Mouse (Mus musculus): ENCODE data around the gene Arl8b. TPM values are rescaled to one million over a fixed set of nuclear protein-coding genes. Genes with fewer than 3 reads are reported as not detected.

The Arl8b gene
- total RNA-seq (2021): 100 to 1,000 TPM; 214 to 233 TPM
- long read RNA-seq, full-length matches to known transcripts: 269 of 299 reads
- long read RNA-seq, partial matches to known transcripts: 6 of 299 reads
- long read RNA-seq, other reads (novel, unspliced or antisense): 24 of 299 reads

DNA sequence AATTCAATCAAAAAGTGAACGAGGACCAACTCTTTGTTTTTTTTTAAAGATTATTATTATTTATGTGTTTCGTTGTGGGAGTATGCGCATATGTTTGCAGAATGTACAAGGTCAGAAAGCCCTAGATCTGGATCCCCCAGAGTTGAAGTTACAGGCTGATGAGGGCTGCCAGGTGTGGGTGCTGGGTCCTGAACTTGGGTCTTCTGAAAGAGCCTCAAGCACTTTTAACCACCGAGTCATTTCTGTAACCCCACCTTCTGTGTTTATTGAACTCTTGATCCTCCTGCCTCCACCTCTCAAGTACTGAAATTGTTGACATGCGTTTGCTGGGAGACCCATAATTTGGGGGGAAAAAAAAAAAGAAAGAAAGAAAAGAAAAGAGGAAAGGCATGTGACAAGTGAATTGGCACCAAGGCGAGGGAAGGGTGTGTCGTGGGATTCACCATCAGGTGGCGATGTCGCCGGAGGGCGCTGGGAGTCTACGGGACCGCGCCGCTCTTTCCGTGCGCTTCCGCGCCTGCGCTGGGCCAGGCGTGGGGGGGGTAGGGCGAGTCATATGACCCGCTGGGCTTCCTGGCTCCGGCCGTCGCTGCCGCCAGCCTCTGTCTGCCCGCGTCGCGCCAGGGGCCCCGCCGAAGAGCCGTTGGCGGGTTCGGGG, at the start of gene Arl8b:
Arl8b (plus strand) TSS at position 574 of the 658 bp plus-strand sequence.
- DNase-seq (ENCODE audit: low spot score in 2 of 2): peak; percentile 92 to 97

DNA sequence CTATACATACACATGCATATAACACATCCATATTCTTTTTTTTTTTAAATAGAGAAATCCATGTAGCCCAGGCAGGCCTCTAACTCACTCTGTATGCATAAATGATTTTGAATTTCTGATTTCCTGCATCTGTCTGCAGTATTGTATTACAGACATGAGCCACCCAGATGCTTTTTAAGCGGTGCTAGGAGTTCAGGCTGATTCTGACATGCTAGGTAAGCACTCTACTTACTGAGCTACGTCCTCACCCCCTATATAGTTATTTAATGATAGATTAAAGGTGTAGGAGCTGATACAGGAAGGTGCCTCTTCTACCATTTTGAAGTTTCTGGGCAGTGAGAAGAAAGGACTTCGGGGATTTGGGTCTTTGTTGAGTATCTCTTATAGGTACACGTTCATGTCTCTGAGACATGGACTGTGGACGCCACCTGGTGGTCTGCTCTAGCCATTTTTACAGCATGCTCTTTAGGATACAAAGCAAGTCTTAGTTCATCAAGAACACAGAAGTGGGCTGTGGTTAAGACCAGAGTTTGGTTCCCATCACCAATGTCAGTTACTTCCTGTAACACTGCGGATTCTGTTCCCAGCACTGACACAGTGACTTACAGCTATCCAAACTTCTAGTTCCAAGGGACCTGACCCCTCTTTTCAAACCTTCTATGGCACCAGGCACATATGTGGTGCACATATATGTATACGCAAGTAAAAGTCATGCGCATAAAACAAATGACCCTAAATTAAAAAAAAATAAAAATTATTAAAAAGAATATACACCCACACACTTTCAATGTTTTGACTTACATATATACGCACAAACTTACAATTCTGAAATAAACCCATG, 46.8 kb upstream of the Arl8b start:
- peak; percentile 69 to 90 for DNase-seq (ENCODE audit: low spot score in 2 of 2)

DNA sequence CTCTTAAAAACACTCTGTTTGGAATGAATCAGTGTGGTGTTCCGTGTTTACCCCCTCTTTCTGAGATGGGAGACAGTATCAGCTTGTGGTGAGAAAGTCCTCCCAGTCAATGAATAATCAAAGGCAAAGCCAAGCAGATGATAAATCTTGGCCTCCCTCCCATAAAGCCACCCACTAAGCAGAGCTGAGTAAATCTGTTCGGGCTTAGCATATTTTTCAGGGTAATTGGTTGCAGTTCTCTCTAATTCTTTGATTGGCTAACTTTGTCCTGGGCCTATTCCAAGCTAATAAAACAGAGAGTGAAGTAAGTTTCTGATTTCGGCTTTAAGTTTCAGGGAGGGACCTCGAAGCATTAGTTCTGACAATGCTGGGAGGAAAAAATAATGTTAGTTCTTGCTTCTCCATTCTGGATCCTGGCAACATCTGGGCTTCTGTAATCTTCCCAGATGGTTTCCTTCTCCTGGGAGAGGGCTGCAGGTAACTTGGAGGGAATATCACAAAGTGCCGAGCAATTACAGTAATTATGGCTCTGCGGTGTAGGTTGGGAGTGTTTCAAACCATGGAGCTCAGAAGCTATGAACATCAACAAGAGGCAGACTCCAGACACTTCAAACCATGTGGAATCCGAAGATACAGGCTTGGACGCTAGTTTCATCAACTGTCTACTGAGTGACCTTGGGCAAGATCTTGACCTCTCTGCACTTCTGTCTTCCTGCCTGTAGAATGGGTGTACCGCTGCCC, 44.3 kb upstream of the Arl8b start:
- peak; percentile 88 to 92 for DNase-seq (ENCODE audit: low spot score in 2 of 2)

DNA sequence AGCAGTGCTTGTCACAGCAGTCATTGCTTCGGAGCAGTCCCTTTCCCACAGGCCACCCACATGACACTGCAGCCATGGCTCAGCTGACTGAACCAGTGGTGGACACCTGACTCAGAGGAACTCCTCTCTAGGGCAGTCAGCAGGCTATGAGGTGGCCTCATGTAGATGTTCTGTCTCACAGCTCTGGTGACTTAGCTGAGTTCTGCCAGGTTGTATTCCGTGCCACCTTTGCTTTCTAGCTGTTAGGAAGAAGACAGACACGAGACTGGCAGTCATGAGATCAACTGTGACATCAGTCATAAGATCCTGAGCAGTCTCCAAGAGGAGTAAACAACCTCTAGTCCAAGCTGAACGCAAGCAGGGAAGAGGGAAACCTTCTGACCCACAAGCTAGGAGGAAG, 42.3 kb upstream of the Arl8b start:
- DNase-seq (ENCODE audit: low spot score in 2 of 2): no peak

DNA sequence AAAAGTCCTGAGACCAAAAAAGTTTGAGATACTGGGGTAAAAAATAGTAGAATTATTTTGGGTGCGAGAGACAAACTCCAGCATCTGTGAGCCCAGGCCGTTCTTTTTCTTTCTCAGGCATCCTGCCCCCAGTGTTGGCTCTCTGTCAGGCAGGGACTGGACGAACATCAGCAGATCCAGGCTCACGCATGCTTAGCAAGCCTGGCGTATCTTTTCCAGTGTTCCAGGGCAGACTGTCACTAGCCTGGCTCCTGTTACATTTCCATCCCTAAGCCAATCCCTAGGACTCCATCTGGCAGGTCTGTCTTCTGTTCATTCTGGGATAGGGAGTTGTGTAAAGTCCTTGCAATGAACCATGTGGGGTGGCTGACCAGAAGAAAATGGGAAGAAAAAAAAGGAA, 39.2 kb upstream of the Arl8b start:
- no peak for DNase-seq (ENCODE audit: low spot score in 2 of 2)

DNA sequence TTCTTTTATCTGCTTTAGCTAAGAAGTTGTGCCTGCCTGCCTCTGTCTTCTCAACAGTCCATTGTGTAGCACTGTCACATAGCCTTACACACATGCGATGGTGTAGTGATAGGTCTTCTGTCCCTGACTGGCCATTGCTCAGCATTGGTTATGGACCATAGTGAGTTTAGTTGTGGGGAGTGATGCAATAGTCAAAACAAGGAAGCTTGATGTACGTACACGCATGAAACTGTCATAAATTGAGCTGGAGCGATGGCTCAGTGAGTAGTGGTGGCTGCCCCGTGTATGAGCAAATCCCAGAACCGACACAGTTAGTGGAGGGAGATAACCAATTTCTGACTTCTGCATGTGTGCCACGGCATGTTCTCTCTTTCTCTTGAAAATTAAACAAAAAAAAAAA, 31.6 kb upstream of the Arl8b start:
- DNase-seq (ENCODE audit: low spot score in 2 of 2): no peak

DNA sequence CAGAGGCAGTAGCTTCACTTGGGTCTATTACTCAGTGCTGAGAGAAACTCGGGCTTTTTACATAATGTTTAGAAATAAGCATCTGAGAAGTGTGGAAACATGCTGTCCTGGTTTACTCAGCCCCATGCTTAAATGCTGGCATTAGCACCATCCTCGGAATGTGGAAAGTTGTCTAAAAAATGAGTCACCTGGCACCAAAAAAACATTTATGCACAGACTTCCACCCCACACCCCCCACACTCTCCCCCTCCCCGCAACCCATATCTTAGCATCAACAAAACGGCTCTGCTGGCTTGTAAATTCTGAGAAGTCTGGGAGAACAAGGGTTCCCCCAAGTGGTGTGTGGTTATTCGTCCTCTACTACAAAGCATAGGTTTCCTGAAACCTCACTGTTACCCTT, 30.5 kb upstream of the Arl8b start:
- DNase-seq (ENCODE audit: low spot score in 2 of 2): peak; percentile 23 to 37

DNA sequence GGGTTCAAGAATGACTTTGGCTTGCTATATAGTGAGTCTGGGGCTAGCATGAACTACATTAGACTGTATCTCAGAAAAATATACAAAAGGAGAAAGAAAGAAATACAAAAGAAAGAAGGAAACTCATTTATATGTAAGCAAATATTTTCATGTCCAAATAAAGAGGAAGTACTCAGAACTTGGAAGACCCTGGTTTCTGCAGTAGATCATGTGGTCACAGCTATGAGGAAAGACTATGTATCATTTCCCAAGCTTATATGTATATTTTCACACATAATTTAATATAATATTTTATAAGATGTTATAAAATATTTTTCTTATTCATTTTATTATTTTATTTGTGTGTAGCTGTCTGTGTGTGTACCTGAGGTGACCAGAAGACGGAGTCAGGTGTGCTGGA, 29.4 kb upstream of the Arl8b start:
- no peak for DNase-seq (ENCODE audit: low spot score in 2 of 2)

DNA sequence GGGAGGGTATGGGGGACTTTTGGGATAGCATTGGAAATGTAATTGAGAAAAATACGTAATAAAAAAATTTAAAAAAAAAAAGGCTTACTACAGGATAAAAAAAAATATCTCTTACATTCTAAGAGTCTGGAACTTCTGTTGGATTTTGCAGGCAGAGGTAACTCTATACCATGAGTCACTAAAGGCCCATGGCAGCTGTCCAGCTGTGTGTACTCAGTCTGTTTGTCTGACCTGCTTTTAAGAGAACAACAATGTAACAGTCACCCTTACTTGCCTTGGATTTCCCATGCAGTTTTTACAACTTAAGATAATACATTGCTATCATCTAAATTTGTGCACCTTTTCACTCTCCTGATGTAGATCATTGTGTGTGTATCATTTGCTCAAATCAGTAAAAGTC, 28.5 kb upstream of the Arl8b start:
- no peak for DNase-seq (ENCODE audit: low spot score in 2 of 2)

DNA sequence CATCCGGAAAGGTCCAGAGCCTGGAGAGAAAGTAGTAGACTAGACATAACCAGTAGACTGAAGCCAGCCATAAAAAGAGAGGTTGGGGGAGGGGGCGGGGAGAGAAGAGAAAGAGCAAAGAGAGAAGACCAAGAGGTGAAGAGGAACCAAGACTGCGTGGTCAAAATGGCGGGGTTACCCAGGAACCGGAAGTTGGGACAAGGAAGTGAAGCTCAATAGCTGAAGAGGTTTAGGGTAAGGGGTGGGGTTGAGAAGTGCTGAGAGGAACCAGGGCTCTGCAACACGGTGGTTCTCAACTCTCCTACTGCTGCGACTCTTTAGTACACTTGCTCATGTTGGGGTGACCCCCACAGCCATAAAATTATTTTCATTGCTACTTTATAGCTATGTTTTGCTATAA, 27.0 kb upstream of the Arl8b start:
- DNase-seq (ENCODE audit: low spot score in 2 of 2): no peak

DNA sequence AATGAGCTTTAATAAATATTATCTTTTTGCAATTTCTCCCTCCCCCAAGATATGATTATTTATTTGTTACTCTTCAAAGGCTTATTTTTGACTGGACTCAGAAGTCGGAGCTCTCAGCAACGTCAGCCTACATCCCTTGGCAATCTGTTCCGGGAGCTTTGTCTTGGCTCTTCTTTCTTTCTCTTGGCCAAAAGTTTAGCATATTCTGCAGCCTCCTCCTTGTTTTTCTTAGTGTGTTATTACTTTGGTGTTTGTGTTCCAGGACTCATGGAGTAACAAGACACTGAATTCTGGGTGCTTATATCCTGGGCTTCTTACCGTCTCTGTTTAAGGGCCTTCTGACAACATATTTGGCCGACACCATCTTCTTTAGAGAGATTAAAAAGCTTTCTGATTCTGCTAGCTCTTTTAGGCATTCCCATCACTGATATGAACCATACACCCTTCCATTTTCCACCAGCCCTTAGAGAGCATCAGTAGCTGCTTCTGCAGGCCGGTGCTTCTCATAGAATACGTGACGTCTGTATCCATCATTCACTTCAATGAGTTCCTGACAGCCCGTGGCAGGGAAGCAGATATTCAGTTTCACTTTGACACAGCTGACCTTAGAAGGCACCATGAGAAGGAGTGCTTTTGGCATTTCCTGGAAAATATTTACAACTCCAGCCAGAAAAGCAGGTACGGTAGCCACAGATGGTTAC, 23.8 kb upstream of the Arl8b start:
- DNase-seq (ENCODE audit: low spot score in 2 of 2): peak in 1 of 2 experiments; percentile 11

DNA sequence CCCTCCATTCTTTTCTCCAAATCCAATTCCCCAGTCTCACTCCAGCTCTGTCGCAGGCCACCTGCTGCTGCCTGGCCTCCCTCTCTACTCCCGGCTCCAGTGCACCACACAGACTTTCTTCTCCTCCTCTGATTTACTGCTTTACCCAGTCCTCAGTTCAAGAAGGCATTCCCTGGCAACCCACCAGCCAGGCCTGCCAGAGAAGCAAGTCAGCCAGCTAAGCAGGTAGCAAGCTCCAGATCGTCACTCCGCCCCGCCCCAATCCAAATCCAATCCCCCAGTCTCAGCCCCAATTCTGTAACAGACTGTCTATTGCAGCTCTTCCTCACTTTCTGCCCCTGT, 23.2 kb upstream of the Arl8b start:
- DNase-seq (ENCODE audit: low spot score in 2 of 2): peak in 1 of 2 experiments; percentile 14

DNA sequence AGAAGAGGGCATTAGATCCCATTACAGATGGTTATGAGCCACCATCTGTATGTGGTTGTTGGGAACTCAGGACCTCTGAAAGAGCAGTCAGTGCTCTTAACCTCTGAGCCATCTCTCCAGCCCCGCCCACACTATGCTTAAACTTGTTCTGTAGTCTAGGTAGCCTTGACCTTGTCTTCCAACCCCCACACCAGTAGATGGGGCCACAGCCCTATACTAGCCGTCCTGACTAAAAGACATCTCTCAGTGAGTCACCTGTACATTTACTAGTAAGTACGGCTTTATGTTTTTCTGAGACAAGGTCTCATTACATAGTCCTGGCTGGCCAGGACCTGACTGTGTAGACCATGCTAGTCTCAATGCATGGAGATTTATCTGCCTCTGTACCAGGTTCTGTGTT, 12.0 kb upstream of the Arl8b start:
- no peak for DNase-seq (ENCODE audit: low spot score in 2 of 2)

DNA sequence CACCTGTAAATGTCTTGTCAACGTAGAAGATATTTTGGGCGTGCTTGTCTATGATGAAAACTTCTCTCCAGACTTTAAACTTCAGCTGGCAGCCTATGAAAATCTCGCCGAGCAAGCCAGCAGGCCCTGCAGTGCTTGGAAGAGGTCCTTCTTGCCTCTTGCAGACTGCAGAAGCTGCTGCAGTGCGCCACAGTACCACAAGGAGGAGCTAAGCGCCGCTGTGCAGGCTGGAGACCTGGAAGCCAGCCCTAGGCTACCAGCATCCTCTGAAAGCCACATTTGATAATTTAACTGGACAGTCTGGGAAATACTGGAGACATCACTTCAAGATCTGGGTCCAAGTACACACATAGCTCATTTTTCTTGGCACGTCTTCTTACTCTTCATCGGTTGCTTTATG, 10.0 kb upstream of the Arl8b start:
- peak; percentile 68 to 91 for DNase-seq (ENCODE audit: low spot score in 2 of 2)

DNA sequence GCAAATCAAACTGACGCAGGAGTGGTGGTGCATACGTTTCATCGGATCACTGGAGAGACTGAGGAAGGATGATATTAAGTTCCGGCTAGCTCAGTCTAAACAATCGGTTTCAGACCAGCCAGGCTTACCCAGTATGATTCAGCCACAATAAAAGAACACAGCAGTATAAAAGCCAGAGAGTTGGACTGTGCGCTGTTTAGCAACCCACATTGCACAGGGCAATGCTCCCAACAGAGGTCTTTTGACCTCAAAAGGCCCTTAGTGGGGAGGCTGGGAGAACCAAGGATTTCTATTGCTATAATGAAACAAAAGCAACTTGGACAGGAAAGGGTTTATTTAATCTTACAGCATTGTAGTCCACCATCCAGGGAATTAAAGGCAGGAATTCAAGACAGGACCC, 9.4 kb upstream of the Arl8b start:
- DNase-seq (ENCODE audit: low spot score in 2 of 2): no peak

DNA sequence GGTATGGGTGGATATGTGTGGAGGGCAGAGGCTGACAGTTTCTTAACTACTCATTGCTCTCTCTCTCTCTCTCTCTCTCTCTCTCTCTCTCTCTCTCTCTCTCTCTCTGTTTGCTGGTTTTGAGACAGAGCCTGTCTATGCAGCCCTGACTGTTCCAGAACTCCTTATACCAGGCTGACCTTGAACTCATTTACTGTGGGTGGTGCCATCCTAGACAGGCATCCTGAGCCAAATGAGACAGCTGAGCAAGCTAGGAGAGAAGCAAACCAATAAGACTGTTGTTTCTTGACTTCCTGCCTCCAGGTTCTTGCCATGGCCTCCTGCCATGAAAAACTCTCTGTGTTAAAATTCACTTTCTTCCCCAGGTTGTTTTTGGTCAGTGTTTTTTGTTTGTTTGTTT, 6.6 kb upstream of the Arl8b start:
- DNase-seq (ENCODE audit: low spot score in 2 of 2): no peak

DNA sequence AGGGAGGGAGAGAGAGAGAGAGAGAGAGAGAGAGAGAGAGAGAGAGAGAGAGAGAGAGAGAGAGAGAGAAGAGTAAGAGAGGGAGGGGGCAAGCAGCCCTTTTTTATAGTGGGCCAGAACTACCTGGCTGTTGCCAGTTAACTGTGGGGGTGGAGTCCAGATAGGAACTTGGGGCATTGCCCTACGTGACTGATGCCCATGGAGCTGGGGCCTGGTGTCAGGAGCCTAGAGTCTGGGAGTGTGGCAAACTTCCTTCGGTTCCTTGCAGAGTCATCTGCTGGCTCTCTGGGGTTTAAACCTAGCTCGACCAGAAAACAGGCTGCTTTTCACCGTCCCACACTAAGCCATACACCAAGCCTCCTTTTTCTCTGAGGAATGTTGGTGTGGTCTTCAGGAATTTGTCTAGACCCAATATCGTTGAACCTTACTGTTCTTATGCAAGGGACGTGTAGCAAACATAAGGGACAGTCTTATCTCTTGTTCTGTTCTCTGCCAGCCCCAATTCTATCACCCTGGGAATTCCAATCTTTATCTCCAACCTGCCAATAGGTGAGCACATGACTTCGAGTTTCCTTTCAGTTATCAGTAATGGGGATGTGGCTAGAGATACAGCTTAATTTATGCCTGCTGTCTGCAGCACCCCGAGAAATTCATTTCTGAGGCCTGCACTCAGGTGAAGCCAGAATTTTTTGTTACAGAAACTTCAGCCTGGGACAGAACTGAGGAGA, 5.2 kb upstream of the Arl8b start:
- no peak for DNase-seq (ENCODE audit: low spot score in 2 of 2)

DNA sequence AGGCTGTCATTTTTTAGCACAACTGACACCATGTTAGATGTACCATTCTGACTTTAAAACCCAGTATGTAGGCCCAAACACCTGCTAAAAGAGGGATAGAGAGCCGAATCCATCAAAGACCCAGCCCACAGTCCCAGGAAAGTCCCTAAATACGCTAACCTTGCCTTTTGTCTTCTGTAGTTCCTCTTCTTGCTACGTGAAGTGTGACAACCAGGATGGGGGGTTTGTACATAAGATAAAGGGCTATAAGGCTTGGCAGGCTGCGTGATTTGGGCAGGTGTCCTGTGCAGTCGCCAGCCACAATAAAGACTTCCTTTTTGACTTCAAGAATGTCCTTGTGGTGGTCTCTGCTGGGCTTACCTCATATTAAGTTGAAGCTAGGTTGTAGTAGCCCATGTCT, 4.5 kb upstream of the Arl8b start:
- no peak for DNase-seq (ENCODE audit: low spot score in 2 of 2)

DNA sequence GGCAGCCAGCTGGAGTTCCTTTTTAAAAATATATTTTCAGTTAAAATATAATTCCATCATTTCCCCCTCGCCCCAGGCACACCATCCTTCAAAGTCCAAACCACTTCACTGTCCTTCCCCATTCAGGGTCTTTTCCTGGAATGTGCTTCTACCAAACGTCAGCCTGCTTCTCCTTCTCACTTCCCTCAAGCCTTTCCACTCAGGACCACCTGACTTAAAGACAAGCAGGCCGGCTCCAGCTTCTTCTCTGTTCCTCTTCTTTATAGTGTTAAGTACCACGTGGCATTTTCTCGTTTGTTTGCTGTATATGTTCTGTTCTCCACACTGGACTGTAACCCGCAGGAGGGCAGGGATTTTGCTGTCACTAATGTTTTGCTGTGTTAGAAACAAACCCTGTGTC, 1.0 kb upstream of the Arl8b start:
- no peak for DNase-seq (ENCODE audit: low spot score in 2 of 2)

DNA sequence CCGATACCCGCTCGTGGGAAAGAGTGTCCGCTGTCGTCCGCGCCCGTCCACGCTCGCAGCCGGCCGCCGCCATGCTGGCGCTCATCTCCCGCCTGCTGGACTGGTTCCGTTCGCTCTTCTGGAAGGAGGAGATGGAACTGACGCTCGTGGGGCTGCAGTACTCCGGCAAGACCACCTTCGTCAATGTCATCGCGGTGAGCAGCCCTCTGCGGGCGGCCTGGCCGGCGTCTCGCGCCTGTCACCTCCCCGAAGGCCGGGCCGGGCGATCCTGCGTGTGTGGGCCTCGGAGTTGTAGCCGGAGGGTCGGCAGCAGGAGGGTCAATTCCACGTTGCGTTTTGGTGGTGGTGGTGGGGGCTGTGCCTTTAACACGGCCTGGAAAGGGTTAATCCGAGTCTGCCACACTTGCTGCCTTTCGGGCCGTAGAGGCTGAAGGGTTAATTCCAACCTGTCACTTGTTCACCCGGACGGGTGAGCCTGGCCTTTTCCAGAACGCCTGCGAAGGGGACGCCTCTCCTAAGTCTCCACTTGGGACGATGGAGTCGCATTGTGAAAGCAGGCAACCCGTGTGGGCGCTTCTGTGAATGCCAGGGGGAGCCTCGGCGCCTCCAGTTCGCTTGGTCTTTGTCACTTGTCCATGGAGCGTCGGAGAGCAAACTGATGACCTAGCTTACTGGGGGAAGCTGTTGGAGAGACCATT, 434 bp downstream of the Arl8b start:
- DNase-seq (ENCODE audit: low spot score in 2 of 2): peak; percentile 12 to 31
